Mouse (Mus musculus) cerebellum, postnatal 25 days (tissue): ENCODE results near the gene Brip1.

ENCODE experiments used
- DNase-seq, 2 experiments: peaks; one replicate each; pipeline ENCODE4 v3.0.0; 2021; ENCODE audit warnings: mixed read lengths in 2 of 2

The Brip1 gene

DNA sequence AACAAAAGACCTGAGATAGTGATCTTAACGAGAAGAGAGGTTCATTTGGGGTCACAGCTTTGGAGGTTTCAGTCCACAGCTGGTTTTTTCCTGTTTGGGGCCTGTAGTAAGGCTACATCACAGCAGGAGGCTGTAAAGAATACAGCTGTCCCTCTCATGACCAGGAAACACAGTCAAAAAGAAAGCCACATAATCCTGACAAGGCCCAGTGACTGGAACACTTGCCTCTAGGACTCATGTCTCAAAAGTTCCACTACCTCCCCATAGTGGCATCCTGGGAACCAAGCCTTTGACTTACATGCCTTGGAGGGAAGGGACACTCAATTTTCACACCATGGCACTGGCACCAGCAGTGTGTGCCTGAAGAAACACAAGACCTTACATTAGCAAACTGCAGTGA is 181.0 kb downstream of the Brip1 start:
- no peak for DNase-seq

- no peak for DNase-seq
Measured at GRCm38 (mm10) chr11:86016242-86016641, 184.8 kb downstream of the Brip1 start.

DNA sequence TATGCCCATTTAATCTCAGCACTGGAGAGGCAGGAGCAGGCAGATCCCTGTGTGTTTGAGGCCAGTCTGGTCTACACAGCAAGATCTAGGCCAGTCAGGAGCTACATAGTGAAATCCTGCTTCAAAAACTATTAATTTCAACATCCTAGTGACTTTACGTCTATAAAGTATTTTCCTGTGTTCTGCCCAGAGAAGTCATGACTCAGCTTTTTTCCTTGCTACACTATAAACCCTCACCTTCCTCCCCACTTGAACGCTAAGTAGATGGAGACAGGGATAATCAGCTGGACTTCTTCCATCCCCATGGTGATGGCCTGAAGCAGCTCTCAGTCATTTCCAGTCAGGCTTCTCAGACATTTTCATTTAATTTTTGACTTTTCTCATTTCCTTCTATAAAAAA is 187.9 kb downstream of the Brip1 start:
- DNase-seq: no peak

GRCm38 (mm10) chr11:86010458-86010857 is 190.5 kb downstream of the Brip1 start:
- no peak for DNase-seq

- no peak for DNase-seq
Measured at GRCm38 (mm10) chr11:86008211-86008905, 192.6 kb downstream of the Brip1 start.
